Mouse (Mus musculus) forebrain, embryonic 12.5 days (tissue): ENCODE results near the gene Myo15b. TPM values are rescaled to one million over a fixed set of nuclear protein-coding genes. Genes with fewer than 3 reads are reported as not detected.
A peak's percentile ranks its signal among the peaks of the same experiment; 100 is the strongest.

Source experiments
- ATAC-seq: fragments of 200-750 bp; cut with Nextera tagmentation; 2 replicates; pipeline ENCODE4 v1.8.0; 2017; ENCODE audit warnings: moderate TSS enrichment; ENCODE audit not compliant: low FRiP score
- H3K27ac ChIP-seq: fragments of 300-500 bp; sonication (generic); 2 replicates; pipeline ENCODE4 v1.5.1; 2016; ENCODE audit warnings: mild to moderate bottlenecking
- H3K27me3 ChIP-seq: fragments of 300-500 bp; sonication (generic); 2 replicates; pipeline ENCODE4 v1.6.1; 2016; ENCODE audit warnings: mild to moderate bottlenecking
- H3K36me3 ChIP-seq: fragments of 300-500 bp; sonication (generic); replicated peaks from 2 replicates; pipeline ENCODE4 v1.6.1; 2016; ENCODE audit warnings: mild to moderate bottlenecking
- H3K4me1 ChIP-seq: fragments of 300-500 bp; sonication (generic); 2 replicates; pipeline ENCODE4 v1.6.1; 2016
- H3K4me2 ChIP-seq: fragments of 300-500 bp; sonication (generic); 2 replicates; pipeline ENCODE4 v1.6.1; 2016; ENCODE audit warnings: mild to moderate bottlenecking, moderate library complexity
- H3K4me3 ChIP-seq: fragments of 300-500 bp; sonication (generic); replicated peaks from 2 replicates; pipeline ENCODE4 v1.5.1; 2016; ENCODE audit warnings: mild to moderate bottlenecking
- H3K9ac ChIP-seq: fragments of 300-500 bp; sonication (generic); 2 replicates; pipeline ENCODE4 v1.6.1; 2016; ENCODE audit warnings: mild to moderate bottlenecking
- H3K9me3 ChIP-seq: fragments of 300-500 bp; sonication (generic); 2 replicates; pipeline ENCODE4 v1.6.1; 2016
- WGBS: fragments of 180-500 bp; shearing (Covaris S2); methylation state at CpG from one replicate; pipeline ENCODE4 v1.1.7; 2016; 5-methylcytosine and 5-hydroxymethylcytosine counted together
- polyA plus RNA-seq: library from polyadenylated mRNA; unstranded; fragments of >200 nt; fragmentation: Nextera tagmentation; extraction: Ambion mirVana; gene quantifications from 2 replicates; pipeline ENCODE4 v1.2.1, GENCODE M21; 2016

Myo15b gene
- polyA plus RNA-seq, 1 experiment from 2014 or later, result 0.17 TPM

DNA sequence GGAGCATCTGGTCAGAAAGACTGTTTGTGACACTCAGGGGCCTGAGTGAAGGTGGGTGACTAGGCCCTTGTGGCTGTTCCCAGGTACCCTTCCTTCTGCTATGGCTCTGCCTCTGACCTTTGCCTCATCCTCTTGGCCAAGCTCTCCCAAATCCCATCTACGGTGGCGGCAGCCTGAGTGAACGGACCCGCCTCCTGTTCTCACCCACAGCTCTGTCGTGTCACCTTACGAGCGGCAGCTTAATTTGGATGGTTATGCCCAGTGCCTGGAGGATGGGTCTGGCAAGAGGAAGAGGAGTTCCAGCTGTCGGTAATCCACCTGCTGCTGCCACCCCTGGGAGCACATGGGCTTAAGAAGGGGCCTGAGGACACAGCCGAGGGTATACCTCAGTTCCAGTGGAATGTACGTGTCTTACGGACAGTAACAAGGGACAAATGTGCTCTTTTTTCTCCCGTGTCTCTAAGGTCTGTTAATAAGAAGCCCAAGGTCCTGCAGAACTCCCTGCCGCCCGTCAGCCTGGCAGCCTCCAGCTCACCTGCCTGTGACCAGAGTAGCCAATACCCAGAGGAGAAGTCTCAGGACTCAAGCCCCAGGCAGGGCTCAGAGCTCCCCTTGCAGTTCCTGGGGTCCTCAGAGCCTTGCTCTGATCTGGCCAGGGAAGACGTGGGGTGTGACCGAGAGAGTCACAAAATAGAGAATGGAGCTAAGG lies 38.1 kb upstream of the Myo15b start:
- Histone ChIP-seq H3K9me3 (no peaks in the 10 kb centered on the region), H3K4me1 (peaks cover 30% of the 10 kb centered on the region), H3K27ac (no peak overlapping the region), H3K36me3 (peaks cover 45% of the 10 kb centered on the region), H3K4me2 (no peak overlapping the region), H3K27me3 (peaks cover 28% of the 10 kb centered on the region), H3K9ac (no peak overlapping the region), H3K4me3 (no peak overlapping the region)
- WGBS, result 89% methylated on average over 16 of the region's 16 CpGs
- no peak for ATAC-seq

- no peaks in the 10 kb centered on the region for H3K9me3 ChIP-seq
- H3K9ac ChIP-seq, result no peak overlapping the region
- H3K36me3 ChIP-seq, result peaks cover 45% of the 10 kb centered on the region
- no peak overlapping the region for H3K27ac ChIP-seq
- ATAC-seq, result no peak
- peaks cover 37% of the 10 kb centered on the region for H3K27me3 ChIP-seq
- H3K4me2 ChIP-seq, result no peak overlapping the region
- 87% methylated on average over 4 of the region's 4 CpGs for WGBS
- no peak overlapping the region for H3K4me3 ChIP-seq
- peaks cover 20% of the 10 kb centered on the region for H3K4me1 ChIP-seq
Observed at GRCm38 (mm10) chr11:115821001-115821400, 37.2 kb upstream of the Myo15b start.

GRCm38 (mm10) chr11:115823774-115824740 lies 34.1 kb upstream of the Myo15b start, which contains the start of gene Llgl2:
Gene Llgl2, plus strand, starts transcription at chr11:115824049.
- under 1% methylated on average over 80 of the region's 87 CpGs for WGBS
- peaks cover 68% of the 10 kb centered on the region for H3K27me3 ChIP-seq
- peak within 1 kb of the TSS; percentile 55 for H3K9ac ChIP-seq
- peak within 1 kb of the TSS; percentile 90 for H3K4me2 ChIP-seq
- peaks cover 34% of the 10 kb centered on the region for H3K36me3 ChIP-seq
- H3K4me1 ChIP-seq, result peaks cover 18% of the 10 kb centered on the region
- peak; percentile 92 for ATAC-seq
- H3K9me3 ChIP-seq, result no peaks in the 10 kb centered on the region
- peak within 1 kb of the TSS; percentile 64 for H3K4me3 ChIP-seq
- no peak within 1 kb of the TSS for H3K27ac ChIP-seq

GRCm38 (mm10) chr11:115824813-115825212 lies 33.4 kb upstream of the Myo15b start:
- no peak for ATAC-seq
- Histone ChIP-seq H3K36me3 (peaks cover 31% of the 10 kb centered on the region), H3K4me2 (peak overlapping the region; percentile 90), H3K9ac (no peak overlapping the region), H3K4me1 (peaks cover 18% of the 10 kb centered on the region), H3K9me3 (no peaks in the 10 kb centered on the region), H3K4me3 (peak overlapping the region; percentile 64), H3K27ac (no peak overlapping the region), H3K27me3 (peaks cover 75% of the 10 kb centered on the region)
- 14% methylated on average over 11 of the region's 11 CpGs for WGBS

DNA sequence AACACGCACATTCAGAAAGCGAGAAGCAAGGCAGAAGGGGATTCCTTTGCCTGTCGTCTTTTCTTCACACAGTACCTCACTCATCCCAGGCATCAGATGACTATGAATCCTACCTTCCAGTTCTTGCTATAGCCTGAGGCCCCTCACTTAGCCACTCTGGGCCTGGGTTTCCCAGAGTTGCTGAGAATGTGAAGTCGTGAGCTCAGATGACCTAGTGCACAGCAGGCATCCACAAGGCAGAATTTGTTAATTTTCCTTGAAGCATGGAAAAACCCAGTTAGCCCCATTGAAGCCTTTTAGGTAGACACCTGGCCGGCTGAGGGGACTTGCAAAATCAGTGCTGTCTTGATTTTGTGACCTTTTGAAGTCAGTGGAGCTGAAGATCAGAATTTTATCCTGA lies 31.7 kb upstream of the Myo15b start:
- Histone ChIP-seq H3K27ac (no peak overlapping the region), H3K36me3 (peaks cover 14% of the 10 kb centered on the region), H3K4me2 (no peak overlapping the region), H3K27me3 (peaks cover 91% of the 10 kb centered on the region), H3K4me3 (no peak overlapping the region), H3K4me1 (peaks cover 18% of the 10 kb centered on the region), H3K9ac (no peak overlapping the region), H3K9me3 (no peaks in the 10 kb centered on the region)
- 46% methylated on average over 5 of the region's 5 CpGs for WGBS
- ATAC-seq, result no peak

DNA sequence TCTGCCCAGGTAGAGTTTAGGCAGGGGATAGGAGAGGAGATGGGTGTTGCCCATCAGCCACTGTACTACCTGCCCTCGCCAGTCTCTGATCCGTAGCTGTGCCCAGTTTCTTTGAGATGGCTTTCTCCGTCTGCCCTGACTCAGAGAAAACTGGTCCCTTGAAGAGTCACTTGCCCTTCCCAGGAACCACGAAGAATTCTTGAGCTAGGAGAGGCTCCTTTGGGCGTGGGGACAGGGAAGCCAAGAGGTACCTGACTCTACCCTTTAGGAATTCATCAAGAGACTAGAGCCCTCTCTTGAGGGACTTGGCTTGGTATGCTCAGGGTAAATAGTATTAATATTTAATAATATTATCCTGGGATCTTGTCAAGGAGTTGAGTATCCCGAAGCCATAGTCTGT lies 30.6 kb upstream of the Myo15b start:
- peaks cover 3% of the 10 kb centered on the region for H3K36me3 ChIP-seq
- no peak overlapping the region for H3K27ac ChIP-seq
- H3K4me2 ChIP-seq, result no peak overlapping the region
- peaks cover 99% of the 10 kb centered on the region for H3K27me3 ChIP-seq
- H3K9ac ChIP-seq, result no peak overlapping the region
- ATAC-seq, result no peak
- no peak overlapping the region for H3K4me3 ChIP-seq
- peaks cover 21% of the 10 kb centered on the region for H3K4me1 ChIP-seq
- H3K9me3 ChIP-seq, result no peaks in the 10 kb centered on the region
- WGBS, result 81% methylated on average over 6 of the region's 6 CpGs

GRCm38 (mm10) chr11:115829036-115829435 lies 29.2 kb upstream of the Myo15b start:
- Histone ChIP-seq H3K9me3 (no peaks in the 10 kb centered on the region), H3K4me2 (no peak overlapping the region), H3K27ac (no peak overlapping the region), H3K27me3 (peaks cover 90% of the 10 kb centered on the region), H3K4me1 (peaks cover 20% of the 10 kb centered on the region), H3K9ac (no peak overlapping the region), H3K36me3 (no peaks in the 10 kb centered on the region), H3K4me3 (no peak overlapping the region)
- WGBS, result 70% methylated on average over 4 of the region's 4 CpGs
- no peak for ATAC-seq

- H3K27me3 ChIP-seq, result peaks cover 73% of the 10 kb centered on the region
- H3K27ac ChIP-seq, result no peak overlapping the region
- no peak for ATAC-seq
- H3K4me2 ChIP-seq, result no peak overlapping the region
- no peaks in the 10 kb centered on the region for H3K9me3 ChIP-seq
- WGBS, result 21% methylated on average over 25 of the region's 25 CpGs
- peaks cover 16% of the 10 kb centered on the region for H3K4me1 ChIP-seq
- no peak overlapping the region for H3K4me3 ChIP-seq
- no peak overlapping the region for H3K9ac ChIP-seq
- H3K36me3 ChIP-seq, result no peaks in the 10 kb centered on the region
Observed at GRCm38 (mm10) chr11:115830550-115831325, 27.5 kb upstream of the Myo15b start.

- Histone ChIP-seq H3K27ac (no peak overlapping the region), H3K36me3 (no peaks in the 10 kb centered on the region)
Observed at GRCm38 (mm10) chr11:115831518-115831917, 26.7 kb upstream of the Myo15b start.

GRCm38 (mm10) chr11:115832064-115832463 lies 26.1 kb upstream of the Myo15b start:
- H3K4me3 ChIP-seq, result no peak overlapping the region
- H3K36me3 ChIP-seq, result no peaks in the 10 kb centered on the region
- H3K27me3 ChIP-seq, result peaks cover 63% of the 10 kb centered on the region
- H3K9ac ChIP-seq, result no peak overlapping the region
- 66% methylated on average over 6 of the region's 6 CpGs for WGBS
- no peak overlapping the region for H3K27ac ChIP-seq
- H3K9me3 ChIP-seq, result no peaks in the 10 kb centered on the region
- ATAC-seq, result no peak
- H3K4me2 ChIP-seq, result no peak overlapping the region
- peaks cover 16% of the 10 kb centered on the region for H3K4me1 ChIP-seq

More at GRCm38 (mm10) chr11:115831518-115831917, 26.7 kb upstream of the Myo15b start:
- Histone ChIP-seq H3K9ac (no peak overlapping the region), H3K9me3 (no peaks in the 10 kb centered on the region), H3K27me3 (peaks cover 69% of the 10 kb centered on the region), H3K4me3 (no peak overlapping the region), H3K4me2 (no peak overlapping the region), H3K4me1 (peaks cover 16% of the 10 kb centered on the region)
- WGBS, result 56% methylated on average over 3 of the region's 3 CpGs
- no peak for ATAC-seq

DNA sequence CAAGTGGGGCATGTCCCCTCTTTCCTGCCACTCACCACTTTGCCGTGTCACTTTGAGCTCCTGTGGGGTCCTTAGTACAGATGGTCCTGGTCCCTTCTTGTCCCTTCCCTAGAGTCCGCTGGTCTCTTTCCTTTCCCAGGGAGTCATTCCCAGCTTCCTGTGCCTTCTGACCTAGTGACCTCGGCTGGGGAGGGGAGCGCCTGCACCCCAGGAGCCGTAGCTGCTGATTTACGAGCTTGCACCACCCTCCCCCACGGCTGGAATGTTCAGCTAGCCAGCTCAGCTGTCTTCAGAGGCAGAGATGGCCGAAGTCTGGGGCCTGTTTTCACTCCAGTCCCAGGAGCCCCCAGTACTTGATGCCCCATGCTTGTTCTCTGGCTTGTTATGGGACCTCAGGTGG lies 25.7 kb upstream of the Myo15b start:
- 24% methylated on average over 8 of the region's 8 CpGs for WGBS
- peaks cover 59% of the 10 kb centered on the region for H3K27me3 ChIP-seq
- no peak overlapping the region for H3K27ac ChIP-seq
- H3K36me3 ChIP-seq, result no peaks in the 10 kb centered on the region
- H3K9ac ChIP-seq, result no peak overlapping the region
- H3K4me2 ChIP-seq, result no peak overlapping the region
- ATAC-seq, result no peak
- no peaks in the 10 kb centered on the region for H3K9me3 ChIP-seq
- H3K4me3 ChIP-seq, result no peak overlapping the region
- H3K4me1 ChIP-seq, result peaks cover 16% of the 10 kb centered on the region

GRCm38 (mm10) chr11:115833021-115833513 lies 25.1 kb upstream of the Myo15b start:
- H3K4me3 ChIP-seq, result no peak overlapping the region
- H3K9ac ChIP-seq, result no peak overlapping the region
- WGBS, result 25% methylated on average over 8 of the region's 8 CpGs
- peaks cover 53% of the 10 kb centered on the region for H3K27me3 ChIP-seq
- no peak overlapping the region for H3K4me2 ChIP-seq
- ATAC-seq, result no peak
- H3K4me1 ChIP-seq, result peaks cover 16% of the 10 kb centered on the region
- no peaks in the 10 kb centered on the region for H3K36me3 ChIP-seq
- no peak overlapping the region for H3K27ac ChIP-seq
- no peaks in the 10 kb centered on the region for H3K9me3 ChIP-seq
